Mouse (Mus musculus) neural tube, embryonic 14.5 days (tissue): ENCODE data around the gene Tab1. TPM values are rescaled to one million over a fixed set of nuclear protein-coding genes. Genes with fewer than 3 reads are reported as not detected.

Experiments
- ATAC-seq: fragments of 200-750 bp; cut with Nextera tagmentation; 2 replicates; pipeline ENCODE4 v1.8.0; 2017; ENCODE audit warnings: low read depth, mild to moderate bottlenecking, moderate TSS enrichment, moderate library complexity
- H3K27ac ChIP-seq: fragments of 300-500 bp; sonication (generic); 2 replicates; pipeline ENCODE4 v1.5.1; 2014; ENCODE audit warnings: low read depth, mild to moderate bottlenecking, control low read depth, low read length, moderate library complexity, mixed read lengths
- H3K27me3 ChIP-seq: fragments of 300-500 bp; sonication (generic); 2 replicates; pipeline ENCODE4 v1.6.1; 2014; ENCODE audit warnings: low read length; ENCODE audit not compliant: control insufficient read depth, insufficient read depth
- H3K36me3 ChIP-seq: fragments of 300-500 bp; sonication (generic); 2 replicates; pipeline ENCODE4 v1.6.1; 2014; ENCODE audit warnings: low read length, mixed read lengths; ENCODE audit not compliant: control insufficient read depth, insufficient read depth
- H3K4me1 ChIP-seq: fragments of 300-500 bp; sonication (generic); 2 replicates; pipeline ENCODE4 v1.6.1; 2014; ENCODE audit warnings: low read length; ENCODE audit not compliant: control insufficient read depth, insufficient read depth
- H3K4me2 ChIP-seq: fragments of 300-500 bp; sonication (generic); 2 replicates; pipeline ENCODE4 v1.6.1; 2014; ENCODE audit warnings: mild to moderate bottlenecking, low read depth, low read length, control low read depth
- H3K4me3 ChIP-seq: fragments of 300-500 bp; sonication (generic); 2 replicates; pipeline ENCODE4 v1.5.1; 2014; ENCODE audit warnings: low read depth, low read length, control low read depth, mixed read lengths
- H3K9ac ChIP-seq: fragments of 300-500 bp; sonication (generic); replicated peaks from 2 replicates; pipeline ENCODE4 v1.6.1; 2014; ENCODE audit warnings: low read depth, mild to moderate bottlenecking, control low read depth, low read length, mixed read lengths
- H3K9me3 ChIP-seq: fragments of 300-500 bp; sonication (generic); 2 replicates; pipeline ENCODE4 v1.6.1; 2016; ENCODE audit warnings: low read length; ENCODE audit not compliant: control insufficient read depth
- WGBS: fragments of 180-500 bp; shearing (Covaris S2); extraction: QIAGEN DNeasy Blood & Tissue Kit; methylation state at CpG from one replicate; pipeline ENCODE4 v1.1.7; 2014; 5-methylcytosine and 5-hydroxymethylcytosine counted together
- polyA plus RNA-seq: library from polyadenylated mRNA; unstranded; fragments of >200 nt; fragmentation: Nextera tagmentation; extraction: Ambion mirVana; gene quantifications from 2 replicates; pipeline ENCODE4 v1.2.1, GENCODE M21; 2014

Tab1 gene
- polyA plus RNA-seq, 1 experiment from 2014 or later, result 30.1 TPM

DNA sequence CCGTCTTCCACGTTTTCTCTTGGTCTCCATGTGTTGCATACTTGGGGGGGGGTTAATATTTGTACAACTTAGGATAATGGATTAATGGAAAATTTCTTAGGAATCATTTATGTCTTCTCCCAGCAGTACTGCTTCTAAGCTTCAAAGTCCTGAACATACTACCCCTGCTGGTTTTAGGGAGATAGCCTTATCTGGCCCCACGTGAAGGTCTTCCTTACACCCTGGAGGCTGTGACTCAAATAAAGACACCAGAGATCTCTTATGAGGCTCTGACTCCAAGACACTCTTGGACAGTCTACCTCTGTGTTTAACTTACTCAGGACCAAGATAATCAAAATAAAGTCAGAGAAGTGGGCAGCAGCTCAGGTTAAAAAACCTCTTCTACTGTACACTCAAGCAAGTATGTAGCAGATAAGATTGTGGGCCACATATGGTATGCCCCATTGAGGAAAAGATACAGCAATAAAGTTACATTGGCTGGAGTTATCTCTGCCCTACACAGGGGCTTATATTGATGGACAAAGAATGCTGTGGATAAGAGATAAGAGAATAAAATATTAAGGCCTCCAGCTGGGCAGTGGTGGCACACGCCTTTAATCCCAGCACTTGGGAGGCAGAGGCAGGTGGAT, 49.3 kb downstream of the Tab1 start:
- Histone ChIP-seq H3K4me2 (no peak overlapping the region), H3K27me3 (no peaks in the 10 kb centered on the region), H3K4me3 (no peak overlapping the region), H3K4me1 (no peaks in the 10 kb centered on the region), H3K9ac (no peak overlapping the region), H3K9me3 (no peaks in the 10 kb centered on the region), H3K36me3 (no peaks in the 10 kb centered on the region), H3K27ac (no peak overlapping the region)
- ATAC-seq, result no peak
- WGBS, result 93% methylated on average over 4 of the region's 4 CpGs

- Histone ChIP-seq H3K9me3 (no peaks in the 10 kb centered on the region), H3K4me1 (no peaks in the 10 kb centered on the region), H3K27me3 (no peaks in the 10 kb centered on the region), H3K36me3 (no peaks in the 10 kb centered on the region), H3K4me3 (no peak overlapping the region), H3K27ac (no peak overlapping the region), H3K9ac (no peak overlapping the region), H3K4me2 (no peak overlapping the region)
- ATAC-seq, result no peak
- WGBS, result 82% methylated on average over 5 of the region's 5 CpGs
Measured at GRCm38 (mm10) chr15:80188927-80189326, 56.0 kb downstream of the Tab1 start.

DNA sequence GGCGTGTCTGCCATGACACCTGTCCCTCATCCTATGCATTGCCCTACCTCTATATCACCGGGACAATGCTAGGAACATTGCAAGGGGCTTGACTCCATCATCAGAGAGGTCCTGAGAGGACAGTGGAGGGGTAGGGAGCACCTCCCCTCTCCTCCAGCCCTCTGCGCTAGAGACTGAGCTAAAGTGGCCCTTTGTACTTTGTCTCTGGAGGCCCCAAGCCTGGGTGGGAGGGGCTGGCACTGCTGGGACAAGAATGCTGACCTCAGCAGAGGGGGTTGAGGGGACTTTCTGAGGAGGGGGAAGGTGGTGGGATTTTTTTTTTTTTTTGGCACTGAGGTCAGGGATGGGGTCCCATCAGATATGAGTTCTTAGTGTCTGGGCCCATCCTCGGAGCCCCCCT, 57.1 kb downstream of the Tab1 start:
- H3K27ac ChIP-seq, result no peak overlapping the region
- no peak; the same call in 1 of the 2 replicates for ATAC-seq
- H3K4me1 ChIP-seq, result no peaks in the 10 kb centered on the region
- no peak overlapping the region for H3K9ac ChIP-seq
- no peak overlapping the region for H3K4me3 ChIP-seq
- no peaks in the 10 kb centered on the region for H3K9me3 ChIP-seq
- H3K27me3 ChIP-seq, result no peaks in the 10 kb centered on the region
- WGBS, result 91% methylated on average over 4 of the region's 4 CpGs
- H3K36me3 ChIP-seq, result no peaks in the 10 kb centered on the region
- no peak overlapping the region for H3K4me2 ChIP-seq

DNA sequence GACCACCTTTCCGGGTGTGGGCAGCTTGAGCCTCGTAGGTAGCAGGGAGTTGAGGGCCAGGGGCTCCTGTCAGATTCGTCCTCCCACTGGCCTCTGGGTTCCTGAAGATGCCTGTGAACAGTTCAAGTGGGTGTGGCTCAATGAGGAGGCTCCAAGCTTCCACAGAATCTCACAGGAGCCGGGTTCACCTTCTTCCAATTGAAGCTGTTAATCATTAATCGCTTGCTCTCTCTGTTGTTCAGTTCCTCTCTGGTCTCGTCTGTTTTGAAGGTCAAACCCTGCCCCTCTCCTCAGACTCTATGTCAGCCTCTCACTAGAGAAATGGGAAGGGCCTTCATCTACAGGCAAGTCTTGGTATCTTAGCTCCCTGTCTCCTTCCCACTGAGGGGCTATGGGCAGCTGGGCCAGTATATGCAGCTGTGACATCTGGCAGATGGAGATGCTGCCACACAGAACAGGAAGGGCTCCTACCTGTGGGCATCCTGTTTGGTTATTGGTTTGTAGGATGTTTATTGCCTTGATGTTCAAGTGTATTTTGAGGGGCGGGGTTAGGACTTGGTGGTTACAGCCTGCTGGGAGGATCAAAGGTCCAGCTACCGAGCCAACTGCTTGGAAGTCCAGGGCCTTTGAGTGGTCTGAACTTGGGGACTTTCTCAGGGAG, 58.8 kb downstream of the Tab1 start:
- Histone ChIP-seq H3K4me3 (no peak overlapping the region), H3K9ac (no peak overlapping the region), H3K27ac (no peak overlapping the region), H3K4me1 (no peaks in the 10 kb centered on the region), H3K36me3 (no peaks in the 10 kb centered on the region), H3K9me3 (no peaks in the 10 kb centered on the region), H3K4me2 (no peak overlapping the region), H3K27me3 (no peaks in the 10 kb centered on the region)
- no peak for ATAC-seq
- 54% methylated on average over 8 of the region's 8 CpGs for WGBS

GRCm38 (mm10) chr15:80192246-80192585, 59.3 kb downstream of the Tab1 start:
- H3K4me1 ChIP-seq, result no peaks in the 10 kb centered on the region
- no peak overlapping the region for H3K4me3 ChIP-seq
- no peaks in the 10 kb centered on the region for H3K9me3 ChIP-seq
- H3K27ac ChIP-seq, result no peak overlapping the region
- no peak overlapping the region for H3K9ac ChIP-seq
- H3K27me3 ChIP-seq, result no peaks in the 10 kb centered on the region
- H3K36me3 ChIP-seq, result no peaks in the 10 kb centered on the region
- ATAC-seq, result no peak
- H3K4me2 ChIP-seq, result no peak overlapping the region
- 96% methylated on average over 4 of the region's 6 CpGs for WGBS

- ATAC-seq, result no peak
- Histone ChIP-seq H3K4me1 (no peaks in the 10 kb centered on the region), H3K27ac (no peak overlapping the region), H3K4me2 (no peak overlapping the region), H3K4me3 (no peak overlapping the region), H3K27me3 (no peaks in the 10 kb centered on the region), H3K36me3 (no peaks in the 10 kb centered on the region), H3K9ac (no peak overlapping the region), H3K9me3 (no peaks in the 10 kb centered on the region)
- WGBS, result 90% methylated on average over 7 of the region's 7 CpGs
Measured at GRCm38 (mm10) chr15:80192847-80193246, 59.9 kb downstream of the Tab1 start.

- 55% methylated on average over 2 of the region's 2 CpGs for WGBS
- no peak overlapping the region for H3K4me3 ChIP-seq
Measured at GRCm38 (mm10) chr15:80199556-80199955, 66.6 kb downstream of the Tab1 start.

GRCm38 (mm10) chr15:80202111-80202775, 69.3 kb downstream of the Tab1 start:
- no peak for ATAC-seq
- Histone ChIP-seq H3K27me3 (no peaks in the 10 kb centered on the region), H3K9me3 (no peaks in the 10 kb centered on the region), H3K4me2 (no peak overlapping the region), H3K27ac (no peak overlapping the region), H3K36me3 (no peaks in the 10 kb centered on the region), H3K4me3 (no peak overlapping the region), H3K4me1 (no peaks in the 10 kb centered on the region), H3K9ac (no peak overlapping the region)
- WGBS, result 82% methylated on average over 6 of the region's 6 CpGs

More at GRCm38 (mm10) chr15:80199556-80199955, 66.6 kb downstream of the Tab1 start:
- ATAC-seq, result no peak
- no peak overlapping the region for H3K4me2 ChIP-seq
- no peaks in the 10 kb centered on the region for H3K36me3 ChIP-seq
- H3K9me3 ChIP-seq, result no peaks in the 10 kb centered on the region
- no peak overlapping the region for H3K27ac ChIP-seq
- no peak overlapping the region for H3K9ac ChIP-seq
- H3K27me3 ChIP-seq, result no peaks in the 10 kb centered on the region
- H3K4me1 ChIP-seq, result no peaks in the 10 kb centered on the region

- H3K4me2 ChIP-seq, result no peak overlapping the region
- H3K36me3 ChIP-seq, result no peaks in the 10 kb centered on the region
- no peaks in the 10 kb centered on the region for H3K9me3 ChIP-seq
- no peak for ATAC-seq
- 44% methylated on average over 4 of the region's 4 CpGs for WGBS
- no peaks in the 10 kb centered on the region for H3K27me3 ChIP-seq
- no peak overlapping the region for H3K4me3 ChIP-seq
- H3K27ac ChIP-seq, result no peak overlapping the region
- no peaks in the 10 kb centered on the region for H3K4me1 ChIP-seq
- no peak overlapping the region for H3K9ac ChIP-seq
Measured at GRCm38 (mm10) chr15:80203406-80203805, 70.5 kb downstream of the Tab1 start.
